Mouse (Mus musculus): ENCODE data around the gene Fam72a. TPM values are rescaled to one million over a fixed set of nuclear protein-coding genes. Genes with fewer than 3 reads are reported as not detected.

Fam72a gene
- polyA plus RNA-seq, 1 experiment from 2014 or later, result 1.5 TPM

GRCm38 (mm10) chr1:131539771-131540170 lies 12.1 kb downstream of the Fam72a start:
- no peaks in the 10 kb centered on the region for H3K4me1 ChIP-seq (replicated peaks; ENCODE audit: control insufficient read depth, insufficient read depth)
- H3K4me3 ChIP-seq (ENCODE audit: low read depth, low read length), result no peak overlapping the region
- TF ChIP-seq EP300 (optimal IDR thresholded peaks at IDR 0.05) (no peak), CTCF (IDR thresholded peaks at IDR 0.05; ENCODE audit: low read depth) (no peak)
- 86% methylated on average over 4 of the region's 4 CpGs for WGBS
- no peak overlapping the region for H3K4me2 ChIP-seq (replicated peaks; ENCODE audit: low read depth)
- no peaks in the 10 kb centered on the region for H3K27me3 ChIP-seq (ENCODE audit: control insufficient read depth, insufficient read depth, low read length)
- no peak overlapping the region for H3K9ac ChIP-seq (ENCODE audit: low read length)
- DNase-seq (ENCODE audit: low spot score) (no peak), ATAC-seq (ENCODE audit: low FRiP score, low TSS enrichment) (no peak)
- H3K9me3 ChIP-seq (ENCODE audit: control insufficient read depth, low read length), result no peaks in the 10 kb centered on the region
- H3K36me3 ChIP-seq (ENCODE audit: control insufficient read depth, insufficient read depth, low read length), result no peaks in the 10 kb centered on the region
- H3K27ac ChIP-seq (replicated peaks), result no peak overlapping the region

- DNase-seq (ENCODE audit: low spot score), result no peak
- ATAC-seq (ENCODE audit: low FRiP score, low TSS enrichment), result no peak
- no peak overlapping the region for H3K4me2 ChIP-seq (replicated peaks; ENCODE audit: low read depth)
- no peaks in the 10 kb centered on the region for H3K27me3 ChIP-seq (ENCODE audit: control insufficient read depth, insufficient read depth, low read length)
- no peaks in the 10 kb centered on the region for H3K4me1 ChIP-seq (replicated peaks; ENCODE audit: control insufficient read depth, insufficient read depth)
- no peak for TF ChIP-seq CTCF (IDR thresholded peaks at IDR 0.05; ENCODE audit: low read depth)
- TF ChIP-seq EP300 (optimal IDR thresholded peaks at IDR 0.05), result no peak
- H3K27ac ChIP-seq (replicated peaks), result no peak overlapping the region
- no peaks in the 10 kb centered on the region for H3K9me3 ChIP-seq (ENCODE audit: control insufficient read depth, low read length)
- no peak overlapping the region for H3K9ac ChIP-seq (ENCODE audit: low read length)
- WGBS, result 72% methylated on average over 5 of the region's 5 CpGs
- no peak overlapping the region for H3K4me3 ChIP-seq (ENCODE audit: low read depth, low read length)
- no peaks in the 10 kb centered on the region for H3K36me3 ChIP-seq (ENCODE audit: control insufficient read depth, insufficient read depth, low read length)
Measured at GRCm38 (mm10) chr1:131540795-131541194, 13.1 kb downstream of the Fam72a start.

- H3K27me3 ChIP-seq (ENCODE audit: control insufficient read depth, insufficient read depth, low read length), result no peaks in the 10 kb centered on the region
- H3K4me3 ChIP-seq (ENCODE audit: low read depth, low read length), result no peak overlapping the region
- ATAC-seq (ENCODE audit: low FRiP score, low TSS enrichment) (no peak), DNase-seq (ENCODE audit: low spot score) (no peak)
- 31% methylated on average over 3 of the region's 3 CpGs for whole genome bisulfite sequencing
- no peak overlapping the region for H3K9ac ChIP-seq (ENCODE audit: low read length)
- no peaks in the 10 kb centered on the region for H3K9me3 ChIP-seq (ENCODE audit: control insufficient read depth, low read length)
- H3K4me2 ChIP-seq (replicated peaks; ENCODE audit: low read depth), result no peak overlapping the region
- no peak for TF ChIP-seq EP300 (optimal IDR thresholded peaks at IDR 0.05)
- no peak for TF ChIP-seq CTCF (IDR thresholded peaks at IDR 0.05; ENCODE audit: low read depth)
- H3K4me1 ChIP-seq (replicated peaks; ENCODE audit: control insufficient read depth, insufficient read depth), result no peaks in the 10 kb centered on the region
- H3K36me3 ChIP-seq (ENCODE audit: control insufficient read depth, insufficient read depth, low read length), result no peaks in the 10 kb centered on the region
- H3K27ac ChIP-seq (replicated peaks), result no peak overlapping the region
Measured at GRCm38 (mm10) chr1:131541431-131541830, 13.7 kb downstream of the Fam72a start.

- no peak for TF ChIP-seq EP300 (optimal IDR thresholded peaks at IDR 0.05)
- TF ChIP-seq CTCF (IDR thresholded peaks at IDR 0.05; ENCODE audit: low read depth), result no peak
- Histone ChIP-seq H3K4me2 (replicated peaks; ENCODE audit: low read depth) (no peak overlapping the region), H3K9ac (ENCODE audit: low read length) (no peak overlapping the region), H3K9me3 (ENCODE audit: control insufficient read depth, low read length) (no peaks in the 10 kb centered on the region), H3K27me3 (ENCODE audit: control insufficient read depth, insufficient read depth, low read length) (no peaks in the 10 kb centered on the region), H3K4me3 (ENCODE audit: low read depth, low read length) (no peak overlapping the region), H3K36me3 (ENCODE audit: control insufficient read depth, insufficient read depth, low read length) (no peaks in the 10 kb centered on the region), H3K27ac (replicated peaks) (no peak overlapping the region), H3K4me1 (replicated peaks; ENCODE audit: control insufficient read depth, insufficient read depth) (no peaks in the 10 kb centered on the region)
- DNase-seq (ENCODE audit: low spot score) (no peak), ATAC-seq (ENCODE audit: low FRiP score, low TSS enrichment) (no peak)
- 62% methylated on average over 5 of the region's 5 CpGs for WGBS
Measured at GRCm38 (mm10) chr1:131541903-131542302, 14.2 kb downstream of the Fam72a start.

GRCm38 (mm10) chr1:131543886-131544565 lies 16.3 kb downstream of the Fam72a start:
- H3K4me1 ChIP-seq (replicated peaks; ENCODE audit: control insufficient read depth, insufficient read depth), result 0 out of 2 replicates have a peak, but pooled peaks cover 3% of the 10 kb centered on the region
- H3K4me3 ChIP-seq (ENCODE audit: low read depth, low read length), result no peak overlapping the region
- H3K36me3 ChIP-seq (ENCODE audit: control insufficient read depth, insufficient read depth, low read length), result no peaks in the 10 kb centered on the region
- 76% methylated on average over 7 of the region's 7 CpGs for WGBS
- no peak overlapping the region for H3K4me2 ChIP-seq (replicated peaks; ENCODE audit: low read depth)
- no peak overlapping the region for H3K9ac ChIP-seq (ENCODE audit: low read length)
- no peaks in the 10 kb centered on the region for H3K9me3 ChIP-seq (ENCODE audit: control insufficient read depth, low read length)
- no peak for TF ChIP-seq EP300 (optimal IDR thresholded peaks at IDR 0.05)
- no peak for ATAC-seq (ENCODE audit: low FRiP score, low TSS enrichment)
- H3K27ac ChIP-seq (replicated peaks), result no peak overlapping the region
- no peak for DNase-seq (ENCODE audit: low spot score)
- no peaks in the 10 kb centered on the region for H3K27me3 ChIP-seq (ENCODE audit: control insufficient read depth, insufficient read depth, low read length)

GRCm38 (mm10) chr1:131546798-131547690 lies 19.3 kb downstream of the Fam72a start:
- no peak overlapping the region for H3K9ac ChIP-seq (ENCODE audit: low read length)
- no peak overlapping the region for H3K4me2 ChIP-seq (replicated peaks; ENCODE audit: low read depth)
- no peak for DNase-seq (ENCODE audit: low spot score)
- no peak for ATAC-seq (ENCODE audit: low FRiP score, low TSS enrichment)
- H3K4me3 ChIP-seq (ENCODE audit: low read depth, low read length), result no peak overlapping the region
- no peaks in the 10 kb centered on the region for H3K27me3 ChIP-seq (ENCODE audit: control insufficient read depth, insufficient read depth, low read length)
- 0 out of 2 replicates have a peak, but pooled peaks cover 3% of the 10 kb centered on the region for H3K4me1 ChIP-seq (replicated peaks; ENCODE audit: control insufficient read depth, insufficient read depth)
- H3K36me3 ChIP-seq (ENCODE audit: control insufficient read depth, insufficient read depth, low read length), result no peaks in the 10 kb centered on the region
- no peak overlapping the region for H3K27ac ChIP-seq (replicated peaks)
- TF ChIP-seq CTCF (IDR thresholded peaks at IDR 0.05; ENCODE audit: low read depth) (no peak), EP300 (optimal IDR thresholded peaks at IDR 0.05) (no peak)
- WGBS, result 65% methylated on average over 13 of the region's 13 CpGs
- H3K9me3 ChIP-seq (ENCODE audit: control insufficient read depth, low read length), result no peaks in the 10 kb centered on the region

Data from stomach, postnatal 0 days (tissue).